Mouse (Mus musculus): Measurements from ENCODE around the gene Csf2. TPM values are rescaled to one million over a fixed set of nuclear protein-coding genes. Genes with fewer than 3 reads are reported as not detected.

Csf2 gene
- not detected in 2 replicates for polyA plus RNA-seq (2012; rRNA removed)

GRCm38 (mm10) chr11:54248940-54249717 lies at the start of gene Csf2:
Gene Csf2, minus strand, starts transcription at chr11:54249667.

GRCm38 (mm10) chr11:54267177-54267576 lies 17.7 kb upstream of the Csf2 start, which contains the start of gene Il3:
Gene Il3, minus strand, starts transcription at chr11:54267277.

Other genes starting within 250 kb of the Csf2 start
- 20.5 and 26.4 TPM in 2 replicates for gene Slc22a4, start 221.6 kb downstream of the Csf2 start, polyA plus RNA-seq (2012; rRNA removed)
- 2.2 and 2.7 TPM in 2 replicates for gene Pdlim4, start 180.7 kb downstream of the Csf2 start, polyA plus RNA-seq (2012; rRNA removed)
- gene P4ha2, start 149.6 kb downstream of the Csf2 start, polyA plus RNA-seq (2012; rRNA removed) = 1.9 and 2.9 TPM in 2 replicates
- not detected in 2 replicates for gene Il3, start 17.6 kb upstream of the Csf2 start, polyA plus RNA-seq (2012; rRNA removed)
- gene Acsl6, start 54.1 kb upstream of the Csf2 start, polyA plus RNA-seq (2012; rRNA removed) = 0.85 and 0.93 TPM in 2 replicates
- gene Meikin, start 121.0 kb upstream of the Csf2 start, polyA plus RNA-seq (2012; rRNA removed) = not detected in 2 replicates
- gene Fnip1, start 188.5 kb upstream of the Csf2 start, polyA plus RNA-seq (2012; rRNA removed) = 2.7 and 3.3 TPM in 2 replicates

Measured in liver, embryonic 14 days (tissue).